Mouse (Mus musculus) forebrain, embryonic 15.5 days (tissue): ENCODE data around the gene Grrp1. TPM values are rescaled to one million over a fixed set of nuclear protein-coding genes. Genes with fewer than 3 reads are reported as not detected.

Source experiments
- ATAC-seq: fragments of 200-750 bp; cut with Nextera tagmentation; replicated peaks from 2 replicates; pipeline ENCODE4 v1.8.0; 2017; ENCODE audit warnings: mild to moderate bottlenecking, moderate TSS enrichment, moderate library complexity
- H3K27ac ChIP-seq: fragments of 300-500 bp; sonication (generic); replicated peaks from 2 replicates; pipeline ENCODE4 v1.5.1; 2015; ENCODE audit warnings: mild to moderate bottlenecking, inconsistent platforms
- H3K27me3 ChIP-seq: fragments of 300-500 bp; sonication (generic); 2 replicates; pipeline ENCODE4 v1.6.1; 2015; ENCODE audit warnings: inconsistent platforms
- H3K36me3 ChIP-seq: fragments of 300-500 bp; sonication (generic); 2 replicates; pipeline ENCODE4 v1.6.1; 2015; ENCODE audit warnings: mild to moderate bottlenecking, inconsistent platforms
- H3K4me1 ChIP-seq: fragments of 300-500 bp; sonication (generic); 2 replicates; pipeline ENCODE4 v1.6.1; 2015; ENCODE audit warnings: inconsistent platforms
- H3K4me2 ChIP-seq: fragments of 300-500 bp; sonication (generic); replicated peaks from 2 replicates; pipeline ENCODE4 v1.6.1; 2015; ENCODE audit warnings: mild to moderate bottlenecking, inconsistent platforms
- H3K4me3 ChIP-seq: fragments of 300-500 bp; sonication (generic); 2 replicates; pipeline ENCODE4 v1.5.1; 2015; ENCODE audit warnings: mild to moderate bottlenecking, inconsistent platforms
- H3K9ac ChIP-seq: fragments of 300-500 bp; sonication (generic); replicated peaks from 2 replicates; pipeline ENCODE4 v1.6.1; 2015; ENCODE audit warnings: mild to moderate bottlenecking, inconsistent platforms
- H3K9me3 ChIP-seq: fragments of 300-500 bp; sonication (generic); 2 replicates; pipeline ENCODE4 v1.6.1; 2016; ENCODE audit warnings: inconsistent platforms
- WGBS: fragments of 180-500 bp; shearing (Covaris S2); methylation state at CpG from one replicate; pipeline ENCODE4 v1.1.7; 2015; ENCODE audit warnings: mixed read lengths; 5-methylcytosine and 5-hydroxymethylcytosine counted together
- polyA plus RNA-seq: library from polyadenylated mRNA; unstranded; fragments of >200 nt; fragmentation: Nextera tagmentation; extraction: Ambion mirVana; gene quantifications from 2 replicates; pipeline ENCODE4 v1.2.1, GENCODE M21; 2015

The Grrp1 gene
- polyA plus RNA-seq, 1 experiment from 2014 or later = 9.9 TPM

GRCm38 (mm10) chr4:134265860-134266585 lies 12.1 kb upstream of the Grrp1 start:
- WGBS = 72% methylated on average over 9 of the region's 9 CpGs

GRCm38 (mm10) chr4:134263191-134263590 lies 9.3 kb upstream of the Grrp1 start:
- 39% methylated on average over 6 of the region's 6 CpGs for whole genome bisulfite sequencing
- no peak overlapping the region for H3K4me3 ChIP-seq
- no peaks in the 10 kb centered on the region for H3K4me1 ChIP-seq
- H3K27ac ChIP-seq = no peak overlapping the region
- H3K9me3 ChIP-seq = no peaks in the 10 kb centered on the region
- no peaks in the 10 kb centered on the region for H3K36me3 ChIP-seq
- ATAC-seq = no peak
- H3K4me2 ChIP-seq = no peak overlapping the region
- no peaks in the 10 kb centered on the region for H3K27me3 ChIP-seq
- H3K9ac ChIP-seq = no peak overlapping the region

More at GRCm38 (mm10) chr4:134265860-134266585, 12.1 kb upstream of the Grrp1 start:
- H3K9ac ChIP-seq = no peak overlapping the region
- no peak for ATAC-seq
- no peaks in the 10 kb centered on the region for H3K4me1 ChIP-seq
- no peaks in the 10 kb centered on the region for H3K36me3 ChIP-seq
- no peaks in the 10 kb centered on the region for H3K27me3 ChIP-seq
- H3K4me3 ChIP-seq = no peak overlapping the region
- no peak overlapping the region for H3K4me2 ChIP-seq
- no peaks in the 10 kb centered on the region for H3K9me3 ChIP-seq
- no peak overlapping the region for H3K27ac ChIP-seq

GRCm38 (mm10) chr4:134258354-134258753 lies 4.4 kb upstream of the Grrp1 start:
- peaks cover 19% of the 10 kb centered on the region for H3K27me3 ChIP-seq
- no peak overlapping the region for H3K9ac ChIP-seq
- no peak for ATAC-seq
- H3K9me3 ChIP-seq = no peaks in the 10 kb centered on the region
- WGBS = 64% methylated on average over 11 of the region's 11 CpGs
- H3K36me3 ChIP-seq = no peaks in the 10 kb centered on the region
- H3K27ac ChIP-seq = no peak overlapping the region
- no peak overlapping the region for H3K4me2 ChIP-seq
- peaks cover 3% of the 10 kb centered on the region; the same call in 1 of the 2 replicates for H3K4me1 ChIP-seq
- no peak overlapping the region for H3K4me3 ChIP-seq

- Histone ChIP-seq H3K27me3 (peaks cover 28% of the 10 kb centered on the region), H3K9ac (no peak overlapping the region), H3K4me2 (no peak overlapping the region), H3K4me3 (no peak overlapping the region), H3K4me1 (peaks cover 3% of the 10 kb centered on the region; the same call in 1 of the 2 replicates), H3K27ac (no peak overlapping the region), H3K9me3 (no peaks in the 10 kb centered on the region), H3K36me3 (no peaks in the 10 kb centered on the region)
- 17% methylated on average over 11 of the region's 11 CpGs for WGBS
- ATAC-seq = no peak
These were observed 3.5 kb upstream of the Grrp1 start for GRCm38 (mm10) chr4:134257198-134258009.

GRCm38 (mm10) chr4:134256407-134257197 lies 2.7 kb upstream of the Grrp1 start:
- no peak overlapping the region for H3K27ac ChIP-seq
- 17% methylated on average over 18 of the region's 19 CpGs for WGBS
- no peaks in the 10 kb centered on the region for H3K36me3 ChIP-seq
- no peak overlapping the region for H3K4me2 ChIP-seq
- H3K27me3 ChIP-seq = peaks cover 36% of the 10 kb centered on the region
- ATAC-seq = no peak
- no peak overlapping the region for H3K4me3 ChIP-seq
- no peaks in the 10 kb centered on the region for H3K9me3 ChIP-seq
- no peak overlapping the region for H3K9ac ChIP-seq
- H3K4me1 ChIP-seq = peaks cover 11% of the 10 kb centered on the region

- peaks cover 18% of the 10 kb centered on the region for H3K4me1 ChIP-seq
- H3K36me3 ChIP-seq = no peaks in the 10 kb centered on the region
- ATAC-seq = no peak
- no peaks in the 10 kb centered on the region for H3K9me3 ChIP-seq
- 26% methylated on average over 4 of the region's 4 CpGs for WGBS
- H3K4me3 ChIP-seq = no peak overlapping the region
- H3K4me2 ChIP-seq = no peak overlapping the region
- no peak overlapping the region for H3K27ac ChIP-seq
- no peak overlapping the region for H3K9ac ChIP-seq
- peaks cover 42% of the 10 kb centered on the region for H3K27me3 ChIP-seq
These were observed 1.9 kb upstream of the Grrp1 start for GRCm38 (mm10) chr4:134255854-134256253.

GRCm38 (mm10) chr4:134254835-134255234 lies 929 bp upstream of the Grrp1 start:
- Histone ChIP-seq H3K27me3 (peaks cover 52% of the 10 kb centered on the region), H3K4me3 (no peak overlapping the region), H3K27ac (no peak overlapping the region), H3K9me3 (no peaks in the 10 kb centered on the region), H3K4me1 (peaks cover 28% of the 10 kb centered on the region), H3K4me2 (no peak overlapping the region), H3K36me3 (no peaks in the 10 kb centered on the region), H3K9ac (no peak overlapping the region)
- WGBS = 30% methylated on average over 3 of the region's 3 CpGs
- ATAC-seq = no peak

- Histone ChIP-seq H3K27me3 (peaks cover 68% of the 10 kb centered on the region), H3K9ac (no peak overlapping the region), H3K4me2 (no peak overlapping the region), H3K9me3 (no peaks in the 10 kb centered on the region), H3K4me1 (peaks cover 34% of the 10 kb centered on the region), H3K36me3 (no peaks in the 10 kb centered on the region), H3K4me3 (0 out of 2 replicates have a peak overlapping the region, but pooled peaks have one; percentile 8), H3K27ac (no peak overlapping the region)
- no peak for ATAC-seq
- 12% methylated on average over 15 of the region's 15 CpGs for WGBS
These were observed 790 bp downstream of the Grrp1 start for GRCm38 (mm10) chr4:134252911-134253721.

GRCm38 (mm10) chr4:134252131-134252910 lies 1.6 kb downstream of the Grrp1 start:
- no peaks in the 10 kb centered on the region for H3K9me3 ChIP-seq
- WGBS = 4% methylated on average over 22 of the region's 22 CpGs
- H3K36me3 ChIP-seq = no peaks in the 10 kb centered on the region
- H3K4me3 ChIP-seq = peak overlapping the region; percentile 54
- peak overlapping the region; percentile 73 for H3K4me2 ChIP-seq
- 0 out of 2 replicates have a peak, but pooled peaks have one; percentile 1 for ATAC-seq
- peaks cover 34% of the 10 kb centered on the region for H3K4me1 ChIP-seq
- peak overlapping the region; percentile 52 for H3K9ac ChIP-seq
- H3K27me3 ChIP-seq = peaks cover 75% of the 10 kb centered on the region
- peak overlapping the region; percentile 62; the same call in 1 of the 2 replicates for H3K27ac ChIP-seq

- H3K27me3 ChIP-seq = peaks cover 81% of the 10 kb centered on the region
- H3K4me2 ChIP-seq = peak overlapping the region; percentile 73
- WGBS = under 1% methylated on average over 90 of the region's 91 CpGs
- peak overlapping the region; percentile 62 for H3K27ac ChIP-seq
- no peaks in the 10 kb centered on the region for H3K36me3 ChIP-seq
- peak; percentile 47 for ATAC-seq
- H3K9me3 ChIP-seq = no peaks in the 10 kb centered on the region
- H3K9ac ChIP-seq = peak overlapping the region; percentile 52
- H3K4me3 ChIP-seq = peak overlapping the region; percentile 54
- peaks cover 34% of the 10 kb centered on the region for H3K4me1 ChIP-seq
These were observed 2.4 kb downstream of the Grrp1 start for GRCm38 (mm10) chr4:134251241-134252130.
